Mouse (Mus musculus) limb, embryonic 13.5 days (tissue): Measurements from ENCODE around the gene Ubc. TPM values are rescaled to one million over a fixed set of nuclear protein-coding genes. Genes with fewer than 3 reads are reported as not detected.
"Not testable (repeated sequence)": the region's sequence is repeated elsewhere in the genome, so short reads cannot be mapped to it uniquely, and the experiment has no call there.

Experiments used
- ATAC-seq: fragments of 200-750 bp; cut with Nextera tagmentation; 2 replicates; pipeline ENCODE4 v1.8.0; 2017; ENCODE audit warnings: low read depth, moderate number of reproducible peaks, moderate TSS enrichment; ENCODE audit not compliant: low FRiP score
- H3K27ac ChIP-seq: fragments of 300-500 bp; sonication (generic); 2 replicates; pipeline ENCODE4 v1.5.1; 2015; ENCODE audit warnings: inconsistent platforms, mild to moderate bottlenecking, moderate library complexity
- H3K27me3 ChIP-seq: fragments of 300-500 bp; sonication (generic); 2 replicates; pipeline ENCODE4 v1.6.1; 2015; ENCODE audit warnings: mild to moderate bottlenecking, inconsistent platforms
- H3K36me3 ChIP-seq: fragments of 300-500 bp; sonication (generic); 2 replicates; pipeline ENCODE4 v1.6.1; 2015; ENCODE audit warnings: inconsistent platforms, mild to moderate bottlenecking, moderate library complexity
- H3K4me1 ChIP-seq: fragments of 300-500 bp; sonication (generic); 2 replicates; pipeline ENCODE4 v1.6.1; 2015; ENCODE audit warnings: inconsistent platforms
- H3K4me2 ChIP-seq: fragments of 300-500 bp; sonication (generic); replicated peaks from 2 replicates; pipeline ENCODE4 v1.6.1; 2015; ENCODE audit warnings: inconsistent platforms, mild to moderate bottlenecking, moderate library complexity
- H3K4me3 ChIP-seq: fragments of 300-500 bp; sonication (generic); 2 replicates; pipeline ENCODE4 v1.5.1; 2015; ENCODE audit warnings: moderate library complexity, mild to moderate bottlenecking, inconsistent platforms
- H3K9ac ChIP-seq: fragments of 300-500 bp; sonication (generic); 2 replicates; pipeline ENCODE4 v1.6.1; 2015; ENCODE audit warnings: mild to moderate bottlenecking, inconsistent platforms
- H3K9me3 ChIP-seq: fragments of 300-500 bp; sonication (generic); 2 replicates; pipeline ENCODE4 v1.6.1; 2016; ENCODE audit warnings: inconsistent platforms
- WGBS: fragments of 180-500 bp; shearing (Covaris S2); methylation state at CpG from one replicate; pipeline ENCODE4 v1.1.7; 2015; 5-methylcytosine and 5-hydroxymethylcytosine counted together
- polyA plus RNA-seq: library from polyadenylated mRNA; unstranded; fragments of >200 nt; fragmentation: Nextera tagmentation; extraction: Ambion mirVana; gene quantifications from 2 replicates; pipeline ENCODE4 v1.2.1, GENCODE M21; 2015

Ubc gene
- polyA plus RNA-seq, result 1,179 and 1,190 TPM in 2 replicates

- peaks cover 16% of the 10 kb centered on the region for H3K36me3 ChIP-seq
- ATAC-seq, result peak; percentile 67
- H3K9ac ChIP-seq, result peak within 1 kb of the TSS; percentile 99
- H3K4me2 ChIP-seq, result peak within 1 kb of the TSS; percentile 99
- H3K4me3 ChIP-seq, result peak within 1 kb of the TSS; percentile 100
- no peaks in the 10 kb centered on the region for H3K27me3 ChIP-seq
- H3K27ac ChIP-seq, result peak within 1 kb of the TSS; percentile 92
- no peaks in the 10 kb centered on the region for H3K9me3 ChIP-seq
- H3K4me1 ChIP-seq, result peaks cover 35% of the 10 kb centered on the region
- WGBS, result 1% methylated on average over 69 of the region's 69 CpGs
Measured at GRCm38 (mm10) chr5:125389579-125390441, at the start of gene Ubc. Gene Ubc, minus strand, starts transcription at chr5:125390202.

- not testable (repeated sequence) for H3K9me3 ChIP-seq, H3K27me3 ChIP-seq, ATAC-seq, H3K9ac ChIP-seq, H3K27ac ChIP-seq
- Histone ChIP-seq H3K4me1 (peaks cover 12% of the 10 kb centered on the region), H3K4me3 (peak overlapping the region; percentile 87), H3K4me2 (peak overlapping the region; percentile 91), H3K36me3 (peaks cover 27% of the 10 kb centered on the region)
- WGBS, result 51% methylated on average over 15 of the region's 15 CpGs
Measured at GRCm38 (mm10) chr5:125434347-125434746, 44.3 kb upstream of the Ubc start.

- H3K4me3 ChIP-seq, result peak within 1 kb of the TSS; percentile 87
- H3K27ac ChIP-seq, result no peak within 1 kb of the TSS
- peaks cover 32% of the 10 kb centered on the region for H3K36me3 ChIP-seq
Measured at GRCm38 (mm10) chr5:125433793-125434337, 43.9 kb upstream of the Ubc start, which contains the start of gene Dhx37. Gene Dhx37, minus strand, starts transcription at chr5:125434121.

GRCm38 (mm10) chr5:125432324-125432723, 42.3 kb upstream of the Ubc start:
- Histone ChIP-seq H3K4me1 (peaks cover 12% of the 10 kb centered on the region), H3K4me3 (0 out of 2 replicates have a peak overlapping the region, but pooled peaks have one; percentile 87), H3K4me2 (peak overlapping the region; percentile 91), H3K36me3 (peaks cover 47% of the 10 kb centered on the region)
- H3K9me3 ChIP-seq, H3K9ac ChIP-seq, H3K27ac ChIP-seq, ATAC-seq, H3K27me3 ChIP-seq: not testable (repeated sequence)
- WGBS, result 89% methylated on average over 2 of the region's 2 CpGs

More at GRCm38 (mm10) chr5:125433793-125434337, 43.9 kb upstream of the Ubc start, which contains the start of gene Dhx37:
- no peaks in the 10 kb centered on the region for H3K27me3 ChIP-seq
- WGBS, result under 1% methylated on average over 46 of the region's 46 CpGs
- H3K4me1 ChIP-seq, result peaks cover 12% of the 10 kb centered on the region
- peak within 1 kb of the TSS; percentile 91 for H3K9ac ChIP-seq
- peak within 1 kb of the TSS; percentile 91 for H3K4me2 ChIP-seq
- ATAC-seq, result peak; percentile 98
- H3K9me3 ChIP-seq, result no peaks in the 10 kb centered on the region

- Histone ChIP-seq H3K4me1 (no peaks in the 10 kb centered on the region), H3K4me3 (no peak overlapping the region), H3K27me3 (no peaks in the 10 kb centered on the region), H3K36me3 (peaks cover 100% of the 10 kb centered on the region), H3K4me2 (no peak overlapping the region), H3K9ac (no peak overlapping the region), H3K9me3 (no peaks in the 10 kb centered on the region), H3K27ac (no peak overlapping the region)
- no peak for ATAC-seq
- WGBS, result 94% methylated on average over 10 of the region's 10 CpGs
Measured at GRCm38 (mm10) chr5:125426343-125426742, 36.3 kb upstream of the Ubc start.

- WGBS, result 92% methylated on average over 10 of the region's 10 CpGs
Measured at GRCm38 (mm10) chr5:125425698-125426276, 35.8 kb upstream of the Ubc start.

GRCm38 (mm10) chr5:125419124-125419523, 29.1 kb upstream of the Ubc start:
- no peaks in the 10 kb centered on the region for H3K27me3 ChIP-seq
- H3K4me3 ChIP-seq, result no peak overlapping the region
- peaks cover 99% of the 10 kb centered on the region for H3K36me3 ChIP-seq
- no peak overlapping the region for H3K9ac ChIP-seq
- ATAC-seq, result no peak
- no peak overlapping the region for H3K27ac ChIP-seq
- no peak overlapping the region for H3K4me2 ChIP-seq
- H3K9me3 ChIP-seq, result no peaks in the 10 kb centered on the region
- H3K4me1 ChIP-seq, result no peaks in the 10 kb centered on the region
- WGBS, result 77% methylated on average over 11 of the region's 11 CpGs

More at GRCm38 (mm10) chr5:125425698-125426276, 35.8 kb upstream of the Ubc start:
- Histone ChIP-seq H3K36me3 (peaks cover 100% of the 10 kb centered on the region), H3K27ac (no peak overlapping the region), H3K4me2 (no peak overlapping the region), H3K27me3 (no peaks in the 10 kb centered on the region), H3K4me3 (no peak overlapping the region), H3K9ac (no peak overlapping the region), H3K9me3 (no peaks in the 10 kb centered on the region), H3K4me1 (no peaks in the 10 kb centered on the region)
- ATAC-seq, result no peak

- Histone ChIP-seq H3K9me3 (no peaks in the 10 kb centered on the region), H3K27ac (no peak overlapping the region), H3K4me2 (no peak overlapping the region), H3K4me3 (no peak overlapping the region), H3K36me3 (peaks cover 99% of the 10 kb centered on the region), H3K4me1 (no peaks in the 10 kb centered on the region), H3K9ac (no peak overlapping the region), H3K27me3 (no peaks in the 10 kb centered on the region)
- ATAC-seq, result no peak
- WGBS, result 89% methylated on average over 12 of the region's 12 CpGs
Measured at GRCm38 (mm10) chr5:125418636-125419035, 28.6 kb upstream of the Ubc start.

GRCm38 (mm10) chr5:125416183-125416582, 26.2 kb upstream of the Ubc start:
- H3K4me2 ChIP-seq, result no peak overlapping the region
- no peak overlapping the region for H3K9ac ChIP-seq
- no peaks in the 10 kb centered on the region for H3K4me1 ChIP-seq
- WGBS, result 91% methylated on average over 8 of the region's 8 CpGs
- H3K4me3 ChIP-seq, result no peak overlapping the region
- H3K27me3 ChIP-seq, result no peaks in the 10 kb centered on the region
- no peak for ATAC-seq
- peaks cover 83% of the 10 kb centered on the region for H3K36me3 ChIP-seq
- H3K27ac ChIP-seq, result no peak overlapping the region
- no peaks in the 10 kb centered on the region for H3K9me3 ChIP-seq

GRCm38 (mm10) chr5:125413763-125414162, 23.8 kb upstream of the Ubc start:
- Histone ChIP-seq H3K4me1 (peaks cover 9% of the 10 kb centered on the region), H3K27ac (no peak overlapping the region), H3K9me3 (no peaks in the 10 kb centered on the region), H3K27me3 (no peaks in the 10 kb centered on the region), H3K36me3 (peaks cover 59% of the 10 kb centered on the region), H3K4me3 (no peak overlapping the region), H3K9ac (no peak overlapping the region), H3K4me2 (no peak overlapping the region)
- 82% methylated on average over 4 of the region's 4 CpGs for WGBS
- ATAC-seq, result no peak

- not testable (repeated sequence) for H3K9ac ChIP-seq, H3K9me3 ChIP-seq, H3K4me2 ChIP-seq, ATAC-seq, H3K4me3 ChIP-seq, H3K27me3 ChIP-seq, H3K27ac ChIP-seq
- Histone ChIP-seq H3K36me3 (peaks cover 47% of the 10 kb centered on the region), H3K4me1 (peaks cover 12% of the 10 kb centered on the region)
- 93% methylated on average over 8 of the region's 8 CpGs for WGBS
Measured at GRCm38 (mm10) chr5:125412536-125412935, 22.5 kb upstream of the Ubc start.

GRCm38 (mm10) chr5:125411972-125412530, 22.0 kb upstream of the Ubc start:
- no peak for ATAC-seq
- Histone ChIP-seq H3K4me3 (no peak overlapping the region), H3K4me2 (no peak overlapping the region), H3K36me3 (peaks cover 42% of the 10 kb centered on the region), H3K9me3 (no peaks in the 10 kb centered on the region), H3K4me1 (peaks cover 17% of the 10 kb centered on the region), H3K27ac (no peak overlapping the region), H3K27me3 (no peaks in the 10 kb centered on the region), H3K9ac (no peak overlapping the region)
- 62% methylated on average over 5 of the region's 5 CpGs for WGBS
